Mouse (Mus musculus) B cell, adult 62 days (primary cell): ENCODE results near the gene Kctd14. TPM values are rescaled to one million over a fixed set of nuclear protein-coding genes. Genes with fewer than 3 reads are reported as not detected.

Experiments used
- total RNA-seq: library from RNA; stranded (reverse); gene quantifications from 4 replicates; pipeline ENCODE4 v1.2.4, GENCODE M21; 2023

Gene Kctd14
- total RNA-seq: 6.8 to 8.2 TPM (median 7.8 TPM) in 4 replicates

DNA sequence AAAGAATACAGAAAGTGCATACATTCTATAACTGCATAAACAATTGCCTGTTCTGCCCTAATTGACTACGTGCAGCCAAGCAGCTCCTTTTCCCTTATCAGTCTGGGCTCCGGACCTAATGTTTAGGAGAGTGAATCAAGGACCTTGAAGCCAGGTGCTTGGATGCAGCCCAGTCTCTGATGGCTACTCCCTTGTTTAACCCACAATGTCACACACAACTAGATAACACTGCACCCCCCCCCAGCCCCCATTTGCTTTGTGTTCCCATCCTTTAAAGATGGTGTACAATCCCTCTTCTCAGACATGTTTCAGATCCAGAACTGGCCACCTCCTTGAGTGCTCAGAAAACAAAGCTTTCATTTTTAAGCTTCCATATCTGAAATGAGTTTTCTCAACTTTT lies at the start of gene Kctd14:
TSS of gene Kctd14 (plus strand) at position 301 of the 400 bp plus-strand sequence.

DNA sequence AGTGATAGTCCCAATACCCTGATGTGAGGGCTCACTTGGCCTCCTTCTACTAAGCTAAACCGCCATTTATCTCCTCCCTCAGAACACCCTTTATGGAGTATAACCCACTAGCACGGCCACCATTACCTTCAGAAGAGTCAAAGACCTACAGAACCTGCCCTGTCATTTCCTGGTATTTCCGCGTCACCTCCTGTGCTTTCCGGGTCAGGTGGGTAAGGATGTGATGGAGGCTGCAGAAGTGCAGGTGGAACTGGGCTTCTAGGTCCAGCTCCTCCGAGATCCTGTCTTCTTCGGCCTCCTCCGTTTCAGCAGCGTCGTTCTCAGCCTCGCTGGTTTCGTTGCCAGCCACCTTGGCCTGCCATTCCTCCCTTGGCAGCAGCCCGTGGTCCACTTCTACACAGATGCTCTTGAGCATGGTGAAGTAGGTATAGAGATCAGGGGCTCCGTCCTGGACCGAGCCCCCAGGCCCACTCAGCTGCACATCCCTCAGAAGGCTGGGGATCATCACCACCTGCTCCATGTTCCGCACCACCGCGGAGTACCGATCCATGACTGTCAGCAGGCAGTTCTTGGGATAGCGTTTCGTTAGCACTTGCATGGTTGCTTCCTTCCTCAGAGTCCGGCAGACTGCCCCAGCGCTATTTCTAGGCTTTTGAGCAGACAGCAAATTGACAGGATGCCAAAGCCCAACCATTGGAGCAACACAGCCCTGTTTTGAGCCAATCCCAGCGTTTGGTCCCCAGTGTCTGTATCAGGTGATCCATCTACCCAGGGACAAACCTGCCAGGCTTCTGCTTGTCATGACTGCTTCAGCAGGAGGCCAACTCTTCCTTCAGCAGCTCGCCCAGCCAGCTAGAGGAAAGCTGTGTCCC lies 34.0 kb upstream of the Kctd14 start, which contains the start of gene Thrsp:
TSS of gene Thrsp (minus strand) at position 825 of the 872 bp plus-strand sequence.

DNA sequence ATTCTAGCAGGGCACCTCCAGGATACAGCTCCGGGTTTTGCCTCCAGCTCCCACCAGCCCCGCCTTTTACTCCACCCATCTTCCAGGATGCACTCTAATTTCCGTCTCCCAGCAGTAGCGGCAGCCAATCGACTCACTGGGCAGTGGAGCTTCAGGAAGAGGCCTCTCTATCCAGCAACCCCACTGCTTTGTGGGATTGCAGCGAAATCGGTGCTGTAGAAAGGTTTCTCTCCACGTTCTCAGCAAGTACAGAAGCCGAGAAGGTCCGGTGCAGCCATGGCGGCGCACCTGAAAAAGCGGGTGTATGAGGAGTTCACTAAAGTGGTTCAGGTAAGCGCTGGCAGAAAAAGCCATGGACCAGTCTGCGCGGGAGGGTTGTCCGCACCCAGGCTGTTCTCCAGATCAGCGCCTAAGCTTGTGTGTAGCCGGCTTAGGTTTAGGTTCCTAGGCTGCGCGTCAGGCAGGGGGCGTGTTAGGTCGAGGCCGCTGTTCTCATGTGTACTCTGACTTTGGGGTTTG lies 29.8 kb downstream of the Kctd14 start, which contains the start of gene Ints4:
TSS of gene Ints4 (plus strand) at position 136 of the 519 bp plus-strand sequence.

Other genes with a start within 250 kb of the Kctd14 start
- gene Usp35, start 119.3 kb upstream of the Kctd14 start, total RNA-seq: 6.3 to 11.8 TPM (median 8.8 TPM) in 4 replicates
- 0.52 to 1.5 TPM (median 0.73 TPM) in 4 replicates for gene Kctd21, start 119.0 kb upstream of the Kctd14 start, total RNA-seq
- gene Alg8, start 79.7 kb upstream of the Kctd14 start, total RNA-seq: 10.4 to 17.9 TPM (median 14.1 TPM) in 4 replicates
- gene Ndufc2, start 51.3 kb upstream of the Kctd14 start, total RNA-seq: 46.1 to 55.5 TPM (median 52.9 TPM) in 4 replicates
- gene Thrsp, start 33.6 kb upstream of the Kctd14 start, total RNA-seq: not detected in 4 replicates
- 86.7 to 105 TPM (median 94.3 TPM) in 4 replicates for gene Ints4, start 29.6 kb downstream of the Kctd14 start, total RNA-seq
- gene Aamdc, start 128.2 kb downstream of the Kctd14 start, total RNA-seq: 7.7 to 11.3 TPM (median 10.0 TPM) in 4 replicates
- 77.0 to 82.8 TPM (median 79.8 TPM) in 4 replicates for gene Rsf1, start 128.6 kb downstream of the Kctd14 start, total RNA-seq
- gene Clns1a, start 245.3 kb downstream of the Kctd14 start, total RNA-seq: 49.7 to 51.4 TPM (median 50.8 TPM) in 4 replicates